In the genomic region with DNA sequence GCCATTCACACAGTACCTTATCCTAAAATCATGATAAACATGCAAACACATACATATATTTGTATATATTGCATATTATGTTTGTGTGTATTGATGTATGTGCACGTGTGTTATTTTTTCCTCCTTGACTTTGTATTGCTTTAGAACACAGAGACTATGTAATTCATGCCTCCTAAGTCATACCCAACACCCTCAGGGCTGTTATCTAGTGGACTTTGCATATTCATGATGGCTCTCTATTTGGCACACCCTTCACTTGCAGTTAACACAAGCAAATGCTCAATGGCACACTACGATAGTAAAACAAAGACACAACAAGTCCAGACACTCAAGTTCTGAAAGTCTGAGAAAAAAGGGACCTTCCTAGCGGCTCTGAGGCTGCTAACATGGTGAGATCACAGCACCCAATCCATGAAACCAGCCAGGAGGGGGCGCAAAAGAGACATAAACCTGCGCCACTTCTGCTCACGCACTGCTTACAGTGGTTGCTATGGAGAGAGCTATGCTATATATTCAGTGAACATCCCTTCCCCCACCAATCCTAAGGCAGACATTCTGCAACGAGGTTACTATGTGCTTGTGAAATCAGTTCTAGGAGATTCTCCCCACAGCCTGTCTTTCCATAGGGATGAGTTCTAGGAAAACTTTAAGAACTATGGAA, we compare ENCODE assay signal across 8 mouse cellular contexts.
DNase-seq lines count a peak whose midpoint lies in the region; ATAC-seq and TF ChIP-seq lines count a peak whose summit lies in the region.

No protein-coding gene starts in this region.

- 13% methylated on average over 7 of the region's 7 CpGs for WGBS in hindbrain, embryonic 13.5 days
- WGBS in lung, embryonic 15.5 days = 15% methylated on average over 7 of the region's 7 CpGs

- H3K4me2 ChIP-seq in hindbrain, embryonic 13.5 days = no peak overlapping the region
- no peak overlapping the region for H3K4me2 ChIP-seq in lung, embryonic 15.5 days

- ATAC-seq in G1E (ENCODE audit: extremely low read depth, insufficient number of reproducible peaks, low FRiP score, poor library complexity, severe bottlenecking) = no peak
- peak; percentile 100 for ATAC-seq in frontal cortex, adult (ENCODE audit: low TSS enrichment)
- peak; percentile 95 for ATAC-seq in hindbrain, embryonic 13.5 days (ENCODE audit: low FRiP score)
- peak; percentile 89 for ATAC-seq in lung, embryonic 15.5 days (ENCODE audit: borderline replicate concordance, extremely low read depth, low FRiP score, low TSS enrichment)

- H3K4me3 ChIP-seq in G1E (ENCODE audit: low read depth, low read length) = no peak overlapping the region
- H3K4me3 ChIP-seq in hindbrain, embryonic 13.5 days = no peak overlapping the region
- no peak overlapping the region for H3K4me3 ChIP-seq in lung, embryonic 15.5 days

- DNase-seq in G1E (ENCODE audit: low spot score) = no peak
- DNase-seq in cerebellum, adult 11-12 months = peak; percentile 26
- DNase-seq in layer of hippocampus, adult 9-11 months = peak; percentile 62
- peak; percentile 18 for DNase-seq in ovary, postnatal 10 days (ENCODE audit: low spot score)
- peak; percentile 42 for DNase-seq in thymus, postnatal 0 days (ENCODE audit: low spot score)

- no peaks in the 10 kb centered on the region for H3K4me1 ChIP-seq in G1E (ENCODE audit: insufficient read depth, low read depth, low read length)
- peaks cover 5% of the 10 kb centered on the region; the same call in 1 of the 2 replicates for H3K4me1 ChIP-seq in hindbrain, embryonic 13.5 days (replicated peaks)
- H3K4me1 ChIP-seq in lung, embryonic 15.5 days = no peaks in the 10 kb centered on the region

- no peaks in the 10 kb centered on the region for H3K9me3 ChIP-seq in G1E (replicated peaks)
- no peaks in the 10 kb centered on the region for H3K9me3 ChIP-seq in hindbrain, embryonic 13.5 days
- H3K9me3 ChIP-seq in lung, embryonic 15.5 days = no peaks in the 10 kb centered on the region

- no peak overlapping the region for H3K27ac ChIP-seq in hindbrain, embryonic 13.5 days
- H3K27ac ChIP-seq in lung, embryonic 15.5 days = no peak overlapping the region

- H3K9ac ChIP-seq in hindbrain, embryonic 13.5 days = no peak overlapping the region
- no peak overlapping the region for H3K9ac ChIP-seq in lung, embryonic 15.5 days

- TF ChIP-seq CTCF in G1E (IDR thresholded peaks at IDR 0.05; ENCODE audit: low read depth, low read length) = peak; percentile 20; the same call in 1 of the 2 replicates

- H3K27me3 ChIP-seq in G1E (ENCODE audit: insufficient read depth, low read length) = no peaks in the 10 kb centered on the region
- no peaks in the 10 kb centered on the region for H3K27me3 ChIP-seq in hindbrain, embryonic 13.5 days
- no peaks in the 10 kb centered on the region for H3K27me3 ChIP-seq in lung, embryonic 15.5 days

- no peaks in the 10 kb centered on the region for H3K36me3 ChIP-seq in G1E (replicated peaks)
- H3K36me3 ChIP-seq in hindbrain, embryonic 13.5 days = no peaks in the 10 kb centered on the region
- H3K36me3 ChIP-seq in lung, embryonic 15.5 days = no peaks in the 10 kb centered on the region
